Mouse (Mus musculus) kidney, adult 18-20 months (tissue): ENCODE results near the gene Nyx.

Experiments used
- DNase-seq: peaks from one replicate; pipeline ENCODE4 v3.0.0; 2021

The Nyx gene

GRCm38 (mm10) chrX:13494892-13495703 lies 29.2 kb downstream of the Nyx start:
- no peak for DNase-seq

- DNase-seq = no peak
These were observed 34.4 kb downstream of the Nyx start for GRCm38 (mm10) chrX:13500284-13500683.

- no peak for DNase-seq
These were observed 37.0 kb downstream of the Nyx start for GRCm38 (mm10) chrX:13502862-13503375.

- DNase-seq = no peak
These were observed 38.5 kb downstream of the Nyx start for GRCm38 (mm10) chrX:13504389-13504788.

GRCm38 (mm10) chrX:13506376-13506775 lies 40.5 kb downstream of the Nyx start:
- DNase-seq = no peak

GRCm38 (mm10) chrX:13513127-13513526 lies 47.2 kb downstream of the Nyx start:
- DNase-seq = no peak

- DNase-seq = no peak
These were observed 48.0 kb downstream of the Nyx start for GRCm38 (mm10) chrX:13513864-13514263.

GRCm38 (mm10) chrX:13516451-13516850 lies 50.5 kb downstream of the Nyx start:
- no peak for DNase-seq

GRCm38 (mm10) chrX:13518019-13518418 lies 52.1 kb downstream of the Nyx start:
- DNase-seq = no peak

- no peak for DNase-seq
These were observed 53.0 kb downstream of the Nyx start for GRCm38 (mm10) chrX:13518781-13519407.

GRCm38 (mm10) chrX:13519408-13519783 lies 53.5 kb downstream of the Nyx start:
- no peak for DNase-seq

- DNase-seq = no peak
These were observed 54.7 kb downstream of the Nyx start for GRCm38 (mm10) chrX:13520566-13520965.

- DNase-seq = no peak
These were observed 55.4 kb downstream of the Nyx start for GRCm38 (mm10) chrX:13521288-13521687.
